Mouse (Mus musculus): ENCODE results near the gene Prdm12.

GRCm38 (mm10) chr2:31700545-31701446, 61.0 kb downstream of the Prdm12 start:
- TF ChIP-seq CTCF (IDR thresholded peaks at IDR 0.05; ENCODE audit: low read depth) (peak; percentile 24), EP300 (optimal IDR thresholded peaks at IDR 0.05) (no peak)
